Mouse (Mus musculus) adrenal gland, adult 10 weeks (tissue): ENCODE measurements around the gene Mgat4e. TPM values are rescaled to one million over a fixed set of nuclear protein-coding genes. Genes with fewer than 3 reads are reported as not detected.

Experiments used
- polyA plus RNA-seq: library from polyadenylated mRNA; stranded (reverse); fragments of 350-450 nt; fragmentation: Illumina TruSeq; extraction: RNeasy Lipid Tissue Mini Kit (QIAGEN cat#74804); gene quantifications from one replicate; pipeline ENCODE4 v1.2.3, GENCODE M21; 2014; ENCODE audit warnings: low read depth, low replicate concordance

Mgat4e gene
- polyA plus RNA-seq: not detected

GRCm38 (mm10) chr1:134549632-134550132 lies at the start of gene Mgat4e:
Gene Mgat4e, minus strand, starts transcription at chr1:134549682.

GRCm38 (mm10) chr1:134559976-134560375 lies 10.5 kb upstream of the Mgat4e start, which contains the start of gene Kdm5b:
Gene Kdm5b, plus strand, starts transcription at chr1:134560171.

GRCm38 (mm10) chr1:134494428-134495215 lies 54.9 kb downstream of the Mgat4e start, which contains the start of gene Rabif:
Gene Rabif, plus strand, starts transcription at chr1:134494648.

Other genes starting within 250 kb of the Mgat4e start
- gene Ppfia4, start 216.8 kb downstream of the Mgat4e start, polyA plus RNA-seq: not detected
- gene Tmem183a, start 187.7 kb downstream of the Mgat4e start, polyA plus RNA-seq: 53.5 TPM
- gene 4933406M09Rik, start 163.7 kb downstream of the Mgat4e start, polyA plus RNA-seq: not detected
- gene Cyb5r1, start 144.1 kb downstream of the Mgat4e start, polyA plus RNA-seq: 27.2 TPM
- 92.5 TPM for gene Adipor1, start 134.3 kb downstream of the Mgat4e start, polyA plus RNA-seq
- 35.5 TPM for gene Klhl12, start 94.2 kb downstream of the Mgat4e start, polyA plus RNA-seq
- 67.6 TPM for gene Rabif, start 55.0 kb downstream of the Mgat4e start, polyA plus RNA-seq
- 21.9 TPM for gene Kdm5b, start 10.5 kb upstream of the Mgat4e start, polyA plus RNA-seq
- not detected for gene Syt2, start 97.0 kb upstream of the Mgat4e start, polyA plus RNA-seq